In the genomic region with DNA sequence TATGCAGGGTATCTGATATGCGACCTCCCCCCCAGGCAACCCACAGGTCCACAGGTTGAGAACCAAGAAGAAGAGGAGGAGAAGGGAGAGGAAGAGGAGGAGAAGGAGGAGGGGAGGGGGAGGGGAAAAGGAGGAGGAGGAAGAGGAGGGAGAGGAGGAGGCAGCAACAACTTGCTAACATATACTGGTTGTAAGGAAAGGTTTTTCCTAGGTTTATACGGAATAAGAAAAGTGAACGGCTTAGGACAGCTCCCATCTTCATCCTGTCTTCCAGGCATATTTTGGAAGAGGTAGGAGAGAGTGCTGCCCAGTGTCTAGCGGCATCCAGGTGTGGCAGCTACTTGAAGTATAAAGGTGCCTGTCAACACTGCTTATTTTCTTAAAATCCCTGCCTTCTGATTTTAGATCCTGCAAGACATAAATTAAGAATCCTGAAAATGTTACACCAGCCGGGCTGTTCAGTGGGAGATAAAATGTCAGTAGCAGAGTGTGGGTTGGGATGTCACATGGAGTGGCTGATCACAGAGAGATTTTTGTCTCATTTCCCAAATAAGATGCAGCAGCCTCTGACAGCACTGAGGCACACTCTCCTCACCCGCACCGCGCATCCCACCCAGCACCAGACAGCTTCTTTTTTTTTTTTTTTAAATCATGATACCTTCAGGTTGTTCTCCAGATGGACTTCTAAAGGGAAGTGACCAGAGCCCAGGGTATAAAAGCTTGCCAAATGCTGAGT, we compare ENCODE assay signal across 8 mouse cellular contexts. TPM values are rescaled to one million over a fixed set of nuclear protein-coding genes. Genes with fewer than 3 reads are reported as not detected.
DNase-seq lines count a peak whose midpoint lies in the region; ATAC-seq lines count a peak whose summit lies in the region.

A gene (minus strand): TSS at position 51 of the 736 bp plus-strand sequence.

- 89% methylated on average over 8 of the region's 8 CpGs for WGBS in lung, embryonic 15.5 days
- WGBS in embryonic facial prominence, embryonic 14.5 days = 92% methylated on average over 8 of the region's 8 CpGs
- 85% methylated on average over 8 of the region's 8 CpGs for WGBS in heart, embryonic 13.5 days
- WGBS in midbrain, embryonic 11.5 days = 93% methylated on average over 8 of the region's 8 CpGs

- no peaks in the 10 kb centered on the region for H3K9me3 ChIP-seq in lung, embryonic 15.5 days
- no peaks in the 10 kb centered on the region for H3K9me3 ChIP-seq in embryonic facial prominence, embryonic 14.5 days (ENCODE audit: control insufficient read depth, low read length)
- no peaks in the 10 kb centered on the region for H3K9me3 ChIP-seq in heart, embryonic 13.5 days
- H3K9me3 ChIP-seq in midbrain, embryonic 11.5 days (ENCODE audit: control insufficient read depth, low read length) = no peaks in the 10 kb centered on the region

- no peak within 1 kb of the TSS for H3K27ac ChIP-seq in lung, embryonic 15.5 days
- no peak within 1 kb of the TSS for H3K27ac ChIP-seq in embryonic facial prominence, embryonic 14.5 days (replicated peaks; ENCODE audit: low read depth, low read length)
- H3K27ac ChIP-seq in heart, embryonic 13.5 days (replicated peaks) = no peak within 1 kb of the TSS
- H3K27ac ChIP-seq in midbrain, embryonic 11.5 days (ENCODE audit: low read depth, low read length) = no peak within 1 kb of the TSS

- H3K4me3 ChIP-seq in lung, embryonic 15.5 days = no peak within 1 kb of the TSS
- no peak within 1 kb of the TSS for H3K4me3 ChIP-seq in embryonic facial prominence, embryonic 14.5 days (ENCODE audit: low read depth, low read length)
- no peak within 1 kb of the TSS for H3K4me3 ChIP-seq in heart, embryonic 13.5 days
- H3K4me3 ChIP-seq in midbrain, embryonic 11.5 days (ENCODE audit: low read depth, low read length) = no peak within 1 kb of the TSS

- no peaks in the 10 kb centered on the region for H3K36me3 ChIP-seq in lung, embryonic 15.5 days
- no peaks in the 10 kb centered on the region for H3K36me3 ChIP-seq in embryonic facial prominence, embryonic 14.5 days (ENCODE audit: control insufficient read depth, insufficient read depth, low read length)
- no peaks in the 10 kb centered on the region for H3K36me3 ChIP-seq in heart, embryonic 13.5 days
- H3K36me3 ChIP-seq in midbrain, embryonic 11.5 days (ENCODE audit: control insufficient read depth, insufficient read depth, low read length) = no peaks in the 10 kb centered on the region

- H3K27me3 ChIP-seq in lung, embryonic 15.5 days = no peaks in the 10 kb centered on the region
- H3K27me3 ChIP-seq in embryonic facial prominence, embryonic 14.5 days (replicated peaks; ENCODE audit: control insufficient read depth, insufficient read depth, low read length) = no peaks in the 10 kb centered on the region
- no peaks in the 10 kb centered on the region for H3K27me3 ChIP-seq in heart, embryonic 13.5 days (replicated peaks)
- H3K27me3 ChIP-seq in midbrain, embryonic 11.5 days (ENCODE audit: control insufficient read depth, insufficient read depth, low read length) = no peaks in the 10 kb centered on the region

- peaks cover 10% of the 10 kb centered on the region for H3K4me1 ChIP-seq in lung, embryonic 15.5 days
- H3K4me1 ChIP-seq in embryonic facial prominence, embryonic 14.5 days (ENCODE audit: control insufficient read depth, insufficient read depth, low read length) = peaks cover 13% of the 10 kb centered on the region
- H3K4me1 ChIP-seq in heart, embryonic 13.5 days = peaks cover 17% of the 10 kb centered on the region
- peaks cover 8% of the 10 kb centered on the region for H3K4me1 ChIP-seq in midbrain, embryonic 11.5 days (ENCODE audit: control insufficient read depth, insufficient read depth, low read length)

- no peak for DNase-seq in lung, postnatal 36 days
- no peak for DNase-seq in embryonic facial prominence, embryonic 14.5 days (ENCODE audit: low spot score)
- peak in 1 of 2 experiments; percentile 13 for DNase-seq in layer of hippocampus, postnatal 25 days (ENCODE audit: extremely low spot score in 1 of 2, low spot score in 1 of 2)
- no peak for DNase-seq in midbrain, embryonic 11.5 days (ENCODE audit: low spot score, missing footprints)
- no peak for DNase-seq in retina, postnatal 1 day
- no peak for DNase-seq in natural killer cell, adult 2 months (ENCODE audit: low spot score in 2 of 2)

- no peak within 1 kb of the TSS for H3K4me2 ChIP-seq in lung, embryonic 15.5 days
- no peak within 1 kb of the TSS for H3K4me2 ChIP-seq in embryonic facial prominence, embryonic 14.5 days (ENCODE audit: low read depth, low read length)
- H3K4me2 ChIP-seq in heart, embryonic 13.5 days = no peak within 1 kb of the TSS
- H3K4me2 ChIP-seq in midbrain, embryonic 11.5 days = no peak within 1 kb of the TSS

- H3K9ac ChIP-seq in lung, embryonic 15.5 days = no peak within 1 kb of the TSS
- H3K9ac ChIP-seq in embryonic facial prominence, embryonic 14.5 days (ENCODE audit: low read depth, low read length) = no peak within 1 kb of the TSS
- H3K9ac ChIP-seq in heart, embryonic 13.5 days = no peak within 1 kb of the TSS
- no peak within 1 kb of the TSS for H3K9ac ChIP-seq in midbrain, embryonic 11.5 days (ENCODE audit: low read length)

- ATAC-seq in lung, embryonic 15.5 days (ENCODE audit: borderline replicate concordance, extremely low read depth, low FRiP score, low TSS enrichment) = no peak
- ATAC-seq in embryonic facial prominence, embryonic 14.5 days (ENCODE audit: low read depth) = no peak
- ATAC-seq in heart, embryonic 13.5 days (ENCODE audit: extremely low read depth, insufficient number of reproducible peaks, low FRiP score, low TSS enrichment) = no peak
- no peak for ATAC-seq in midbrain, embryonic 11.5 days (ENCODE audit: low FRiP score)

RNA-seq across cellular contexts. Expression of the gene that starts here (rescaled TPM):
- polyA plus RNA-seq in lung, embryonic 15.5 days (2015; fragmentation: Nextera tagmentation; extraction: Ambion mirVana) = 165 and 172 TPM in 2 replicates
- 182 and 193 TPM in 2 replicates for polyA plus RNA-seq in embryonic facial prominence, embryonic 14.5 days (2014; fragmentation: Nextera tagmentation; extraction: Ambion mirVana)
- 181 and 206 TPM in 2 replicates for polyA plus RNA-seq in heart, embryonic 13.5 days (2015; fragmentation: Nextera tagmentation; extraction: Ambion mirVana)
- 100 to 1,000 TPM; 178 to 199 TPM for total RNA-seq in layer of hippocampus, postnatal 25 days (2021)
- polyA plus RNA-seq in midbrain, embryonic 11.5 days (2014; fragmentation: Nextera tagmentation; extraction: Ambion mirVana) = 174 and 182 TPM in 2 replicates
